Mouse (Mus musculus) megakaryocyte, embryonic 14.5 days (primary cell): ENCODE data around the gene Smyd3.

Experiments used
- FLI1 ChIP-seq: IDR thresholded peaks from 2 replicates; pipeline ENCODE4 v1.6.1; 2012; ENCODE audit warnings: low read length, inconsistent platforms, mixed read lengths
- GATA1 ChIP-seq: IDR thresholded peaks from 3 replicates; pipeline ENCODE4 v1.6.1; 2012; ENCODE audit warnings: mixed read lengths, low read length, inconsistent platforms, borderline replicate concordance

- TF ChIP-seq FLI1 (no peak), GATA1 (no peak)
These were observed 163.6 kb downstream of the Smyd3 start for GRCm38 (mm10) chr1:179354250-179354649.
